Mouse (Mus musculus) bone marrow, adult 2 months (tissue): ENCODE measurements at regions not wholly inside any gene's neighbourhood (a gene's known extent, or its start where the extent isn't known, plus 50 kb on each side); places are given as distances from the start of the nearest gene placed in this dataset.

Source experiments
- H3K27ac ChIP-seq: fragments of 200-500 bp; 2 replicates; pipeline ENCODE4 v1.5.1; 2012; ENCODE audit warnings: low read depth, mild to moderate bottlenecking, control low read depth, inconsistent platforms, low read length; ENCODE audit not compliant: control insufficient read depth, poor library complexity, insufficient read depth
- H3K4me1 ChIP-seq: fragments of 200-500 bp; 2 replicates; pipeline ENCODE4 v1.6.1; 2011; ENCODE audit warnings: low read length; ENCODE audit not compliant: control insufficient read depth, insufficient read depth
- H3K4me3 ChIP-seq: fragments of 200-500 bp; replicated peaks from 2 replicates; pipeline ENCODE3; 2011; ENCODE audit warnings: mild to moderate bottlenecking, low read depth, low read length, control low read depth; ENCODE audit not compliant: control insufficient read depth
- CTCF ChIP-seq: fragments of 200-500 bp; IDR thresholded peaks from 2 replicates; pipeline ENCODE4 v1.5.1; 2011; ENCODE audit warnings: low read length, control low read depth; ENCODE audit not compliant: control insufficient read depth, insufficient read depth
- POLR2A ChIP-seq: fragments of 200-500 bp; IDR thresholded peaks from 2 replicates; pipeline ENCODE4 v1.6.1; 2011; ENCODE audit warnings: low read depth, mild to moderate bottlenecking, control low read depth, low read length, borderline replicate concordance; ENCODE audit not compliant: control insufficient read depth
- WGBS: fragments of 180-500 bp; shearing (Covaris S2); methylation state at CpG from one replicate; pipeline ENCODE4 v1.1.7; 2018; 5-methylcytosine and 5-hydroxymethylcytosine counted together

GRCm38 (mm10) chr13:110485515-110485914 is 90.7 kb downstream of the Plk2 start:
- Histone ChIP-seq H3K4me1 (no peaks in the 10 kb centered on the region), H3K27ac (no peak overlapping the region), H3K4me3 (no peak overlapping the region)
- TF ChIP-seq POLR2A, result no peak
- TF ChIP-seq CTCF, result no peak
- WGBS, result 44% methylated on average over 1 of the region's 1 CpGs

- TF ChIP-seq POLR2A (no peak), CTCF (no peak)
- Histone ChIP-seq H3K27ac (no peak overlapping the region), H3K4me3 (no peak overlapping the region), H3K4me1 (no peaks in the 10 kb centered on the region)
- WGBS, result 60% methylated on average over 2 of the region's 2 CpGs
These were observed 95.3 kb downstream of the Plk2 start for GRCm38 (mm10) chr13:110490166-110490565.

- 62% methylated on average over 9 of the region's 9 CpGs for WGBS
- H3K4me1 ChIP-seq, result no peaks in the 10 kb centered on the region; the same call in 1 of the 2 replicates
- TF ChIP-seq CTCF, result no peak
- no peak for TF ChIP-seq POLR2A
- H3K27ac ChIP-seq, result no peak overlapping the region; the same call in 1 of the 2 replicates
- H3K4me3 ChIP-seq, result no peak overlapping the region
These were observed 97.6 kb downstream of the Plk2 start for GRCm38 (mm10) chr13:110492296-110493001.

- no peak for TF ChIP-seq POLR2A
- no peak for TF ChIP-seq CTCF
These were observed 98.2 kb downstream of the Plk2 start for GRCm38 (mm10) chr13:110493002-110493552.

GRCm38 (mm10) chr13:110497461-110497860 is 102.6 kb downstream of the Plk2 start:
- H3K27ac ChIP-seq, result no peak overlapping the region
- no peak for TF ChIP-seq CTCF
- no peak for TF ChIP-seq POLR2A
- no peak overlapping the region for H3K4me3 ChIP-seq
- no peaks in the 10 kb centered on the region; the same call in 1 of the 2 replicates for H3K4me1 ChIP-seq
- 78% methylated on average over 3 of the region's 3 CpGs for WGBS

More at GRCm38 (mm10) chr13:110493002-110493552, 98.2 kb downstream of the Plk2 start:
- WGBS, result 81% methylated on average over 7 of the region's 7 CpGs
- Histone ChIP-seq H3K4me1 (no peaks in the 10 kb centered on the region; the same call in 1 of the 2 replicates), H3K27ac (no peak overlapping the region), H3K4me3 (no peak overlapping the region)

- 72% methylated on average over 1 of the region's 1 CpGs for WGBS
- no peak overlapping the region for H3K4me3 ChIP-seq
- H3K4me1 ChIP-seq, result no peaks in the 10 kb centered on the region
- TF ChIP-seq POLR2A (no peak), CTCF (no peak)
- no peak overlapping the region for H3K27ac ChIP-seq
These were observed 113.0 kb downstream of the Plk2 start for GRCm38 (mm10) chr13:110507814-110508362.

GRCm38 (mm10) chr13:110517986-110518385 is 123.1 kb downstream of the Plk2 start:
- Histone ChIP-seq H3K4me1 (no peaks in the 10 kb centered on the region), H3K27ac (no peak overlapping the region), H3K4me3 (no peak overlapping the region)
- TF ChIP-seq CTCF (no peak), POLR2A (no peak)
- WGBS, result 89% methylated on average over 8 of the region's 8 CpGs

- TF ChIP-seq POLR2A, result no peak
- no peak for TF ChIP-seq CTCF
- Histone ChIP-seq H3K4me1 (no peaks in the 10 kb centered on the region), H3K4me3 (no peak overlapping the region), H3K27ac (no peak overlapping the region)
- 84% methylated on average over 4 of the region's 4 CpGs for WGBS
These were observed 128.1 kb downstream of the Plk2 start for GRCm38 (mm10) chr13:110522974-110523373.
